Mouse (Mus musculus) spleen, adult 2 months (tissue): ENCODE measurements around the gene E130308A19Rik.

Experiments used
- CTCF ChIP-seq: fragments of 200-500 bp; IDR thresholded peaks from 2 replicates; pipeline ENCODE4 v1.5.1; 2011; ENCODE audit warnings: mild to moderate bottlenecking, inconsistent platforms; ENCODE audit not compliant: insufficient read depth, insufficient read length, insufficient replicate concordance; ENCODE audit errors: extremely low read depth
- POLR2A ChIP-seq: fragments of 200-500 bp; IDR thresholded peaks from 2 replicates; pipeline ENCODE4 v1.6.1; 2011; ENCODE audit warnings: low read depth, low read length, inconsistent platforms

DNA sequence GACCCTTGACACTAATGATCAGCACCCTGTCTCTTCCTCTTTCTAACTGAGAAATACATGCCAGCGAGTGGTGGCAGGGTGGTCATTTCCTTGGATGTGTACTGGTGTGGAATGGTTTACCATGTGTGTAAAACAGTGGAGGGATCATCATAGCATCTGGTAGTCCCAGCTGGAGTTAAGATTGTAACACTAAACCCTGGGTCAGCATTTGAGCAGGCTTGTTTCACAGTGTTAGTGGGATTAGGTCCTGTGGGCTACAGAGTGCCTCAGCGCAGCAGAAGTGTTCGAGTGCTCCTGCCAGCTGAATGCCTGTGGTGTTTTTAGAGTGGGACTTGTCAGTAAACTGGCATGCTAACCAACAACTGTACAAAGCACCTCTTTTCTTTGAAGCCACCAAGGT lies 42.0 kb downstream of the E130308A19Rik start:
- TF ChIP-seq POLR2A: no peak
- no peak for TF ChIP-seq CTCF
